Comparison of ENCODE assay signal across 14 mouse cellular contexts in the genomic region with DNA sequence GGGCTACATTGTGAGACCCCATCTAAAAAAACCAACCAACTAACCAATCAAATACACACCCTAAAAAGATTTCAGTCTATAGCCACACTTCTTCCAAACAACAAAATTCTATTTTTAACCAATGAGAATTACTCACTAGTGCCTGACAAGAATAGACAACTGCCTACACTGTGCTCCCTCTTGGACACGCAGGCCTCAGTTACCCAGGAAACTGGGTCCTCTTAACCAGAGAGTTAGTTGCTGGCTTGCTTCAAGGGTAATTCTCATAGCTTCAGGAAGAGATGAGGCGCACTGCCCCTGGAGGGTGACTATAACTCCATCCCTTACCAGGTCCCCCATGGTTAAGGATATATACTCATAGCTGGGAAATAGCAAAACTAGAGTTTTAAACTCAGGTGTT.
"Had no signal": no experiment of that assay in that cellular context is flagged by ENCODE, and none has a peak within 500 bp of the region (broad histone marks: within the 10 kb centered on the region; RNA-seq: fewer than 3 reads in every experiment).

No protein-coding gene starts in this region.

- DNase-seq: kidney, adult 11 months; kidney, adult 9 months; kidney, postnatal 36 days; lung, adult 18-20 months; thymus, postnatal 36 days had no signal

- H3K4me3 ChIP-seq: limb, embryonic 13.5 days; midbrain, embryonic 12.5 days; neural tube, embryonic 13.5 days had no signal

- H3K27ac ChIP-seq: kidney, postnatal 0 days; limb, embryonic 13.5 days; liver, embryonic 14.5 days; midbrain, embryonic 12.5 days; neural tube, embryonic 13.5 days; stomach, postnatal 0 days had no signal

- ATAC-seq: hindbrain, embryonic 16.5 days; inflammation-experienced regulatory T-cells, adult 6 months; midbrain, embryonic 16.5 days had no signal
